In genomic region chr4:105245479-105245944, GRCm38 (mm10) we compare ENCODE assay signal across 8 mouse cellular contexts.
DNase-seq lines count a peak whose midpoint lies in the region; ATAC-seq and TF ChIP-seq lines count a peak whose summit lies in the region.

No protein-coding gene starts in this region.

- H3K9me3 ChIP-seq in forebrain, embryonic 13.5 days (replicated peaks) = no peaks in the 10 kb centered on the region
- no peaks in the 10 kb centered on the region for H3K9me3 ChIP-seq in liver, embryonic 15.5 days (replicated peaks)
- no peaks in the 10 kb centered on the region for H3K9me3 ChIP-seq in neural tube, embryonic 12.5 days

- H3K36me3 ChIP-seq in forebrain, embryonic 13.5 days (ENCODE audit: poor library complexity, severe bottlenecking) = no peaks in the 10 kb centered on the region
- H3K36me3 ChIP-seq in liver, embryonic 15.5 days (replicated peaks) = no peaks in the 10 kb centered on the region
- no peaks in the 10 kb centered on the region for H3K36me3 ChIP-seq in neural tube, embryonic 12.5 days
- H3K36me3 ChIP-seq in testis, adult 2 months (ENCODE audit: control insufficient read depth, insufficient read depth, low read length) = no peaks in the 10 kb centered on the region

- peak overlapping the region; percentile 66 for H3K9ac ChIP-seq in forebrain, embryonic 13.5 days
- no peak overlapping the region for H3K9ac ChIP-seq in liver, embryonic 15.5 days
- peak overlapping the region; percentile 46 for H3K9ac ChIP-seq in neural tube, embryonic 12.5 days

- ATAC-seq in forebrain, embryonic 13.5 days = peak; percentile 94
- no peak for ATAC-seq in liver, embryonic 15.5 days (ENCODE audit: insufficient read depth)
- ATAC-seq in neural tube, embryonic 12.5 days (ENCODE audit: low FRiP score, low read depth) = peak; percentile 87

- H3K27ac ChIP-seq in forebrain, embryonic 13.5 days = peak overlapping the region; percentile 77
- H3K27ac ChIP-seq in liver, embryonic 15.5 days (replicated peaks) = no peak overlapping the region
- H3K27ac ChIP-seq in neural tube, embryonic 12.5 days = no peak overlapping the region
- no peak overlapping the region for H3K27ac ChIP-seq in testis, adult 2 months (ENCODE audit: control insufficient read depth, insufficient read depth, low read depth, low read length)

- no peaks in the 10 kb centered on the region for H3K27me3 ChIP-seq in forebrain, embryonic 13.5 days
- H3K27me3 ChIP-seq in liver, embryonic 15.5 days = no peaks in the 10 kb centered on the region
- H3K27me3 ChIP-seq in neural tube, embryonic 12.5 days (replicated peaks) = no peaks in the 10 kb centered on the region
- H3K27me3 ChIP-seq in testis, adult 2 months (ENCODE audit: control insufficient read depth, insufficient read depth, low read length) = no peaks in the 10 kb centered on the region

- no peak for TF ChIP-seq POLR2A in testis, adult 2 months (IDR thresholded peaks at IDR 0.05; ENCODE audit: control insufficient read depth, low read depth, low read length)

- H3K4me1 ChIP-seq in forebrain, embryonic 13.5 days = peaks cover 15% of the 10 kb centered on the region
- peaks cover 4% of the 10 kb centered on the region for H3K4me1 ChIP-seq in liver, embryonic 15.5 days (replicated peaks)
- peaks cover 9% of the 10 kb centered on the region; the same call in 1 of the 2 replicates for H3K4me1 ChIP-seq in neural tube, embryonic 12.5 days
- peaks cover 13% of the 10 kb centered on the region for H3K4me1 ChIP-seq in testis, adult 2 months (ENCODE audit: control insufficient read depth, insufficient read depth, low read length)

- WGBS in forebrain, embryonic 13.5 days = under 1% methylated on average over 18 of the region's 18 CpGs
- WGBS in liver, embryonic 15.5 days (ENCODE audit: insufficient replicate concordance) = 7% methylated on average over 18 of the region's 18 CpGs
- WGBS in neural tube, embryonic 12.5 days = under 1% methylated on average over 18 of the region's 18 CpGs

- H3K4me3 ChIP-seq in forebrain, embryonic 13.5 days = peak overlapping the region; percentile 23
- H3K4me3 ChIP-seq in liver, embryonic 15.5 days (replicated peaks) = no peak overlapping the region
- H3K4me3 ChIP-seq in neural tube, embryonic 12.5 days = no peak overlapping the region
- H3K4me3 ChIP-seq in testis, adult 2 months (ENCODE audit: control insufficient read depth, low read depth, low read length) = peak overlapping the region; percentile 50

- intact Hi-C loops in heart, postnatal 36 days (cut with DNase I) = no loop called here

- peak; percentile 33 to 37 for DNase-seq in urinary bladder, adult 18-20 months (ENCODE audit: low spot score in 2 of 2)
- no peak for DNase-seq in urinary bladder, adult 2 months (ENCODE audit: low spot score)
- DNase-seq in heart, postnatal 36 days = peak; percentile 37 to 47
- peak; percentile 39 to 63 for DNase-seq in layer of hippocampus, adult 18-20 months (ENCODE audit: low spot score in 2 of 2)

- TF ChIP-seq CTCF in testis, adult 2 months (IDR thresholded peaks at IDR 0.05; ENCODE audit: control insufficient read depth, insufficient read depth, insufficient replicate concordance, low read depth, low read length) = no peak

- H3K4me2 ChIP-seq in forebrain, embryonic 13.5 days = peak overlapping the region; percentile 57
- peak overlapping the region; percentile 43 for H3K4me2 ChIP-seq in liver, embryonic 15.5 days
- H3K4me2 ChIP-seq in neural tube, embryonic 12.5 days (replicated peaks) = peak overlapping the region; percentile 56

Comparison
In these comparisons a context has a peak if more than half of its experiments do, and no peak if none do; other contexts are left out.
1. H3K4me3 ChIP-seq: peak in forebrain, embryonic 13.5 days (single experiment) and testis, adult 2 months (single experiment); none in liver, embryonic 15.5 days (single experiment) and neural tube, embryonic 12.5 days (single experiment).
2. Peak in every context shown above with its lines, with median percentiles within 50 percentile points of each other: H3K4me2 ChIP-seq.